Mouse (Mus musculus): ENCODE data around the gene Il1a. TPM values are rescaled to one million over a fixed set of nuclear protein-coding genes. Genes with fewer than 3 reads are reported as not detected.

Il1a gene
- polyA plus RNA-seq, 1 experiment from 2014 or later: 35.6 TPM

DNA sequence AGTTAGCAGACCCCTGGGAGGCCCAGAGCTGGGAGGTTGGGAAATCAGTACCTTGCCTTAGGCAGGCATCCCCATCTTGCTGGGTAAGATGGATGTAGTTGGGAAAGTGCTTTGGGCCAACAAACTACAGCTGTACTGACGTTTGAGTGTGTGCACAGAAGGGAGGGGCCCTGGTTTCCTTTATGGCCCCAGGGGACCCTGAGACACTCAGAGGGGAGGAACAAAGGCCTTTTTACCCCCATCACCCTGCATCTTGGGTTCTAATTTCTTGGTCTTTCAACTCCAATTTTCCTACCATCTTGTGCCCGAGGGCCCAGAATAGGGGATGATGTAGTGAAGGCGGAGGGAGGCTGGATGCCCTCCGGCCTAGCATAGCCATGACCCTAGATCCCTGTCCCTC is 53.8 kb downstream of the Il1a start:
- Histone ChIP-seq H3K36me3 (ENCODE audit: inconsistent target) (no peaks in the 10 kb centered on the region), H3K27ac (no peak overlapping the region), H3K4me3 (ENCODE audit: inconsistent target) (no peak overlapping the region), H3K79me2 (ENCODE audit: inconsistent target) (no peaks in the 10 kb centered on the region)
- WGBS (ENCODE audit: missing documents): 94% methylated on average over 4 of the region's 4 CpGs

DNA sequence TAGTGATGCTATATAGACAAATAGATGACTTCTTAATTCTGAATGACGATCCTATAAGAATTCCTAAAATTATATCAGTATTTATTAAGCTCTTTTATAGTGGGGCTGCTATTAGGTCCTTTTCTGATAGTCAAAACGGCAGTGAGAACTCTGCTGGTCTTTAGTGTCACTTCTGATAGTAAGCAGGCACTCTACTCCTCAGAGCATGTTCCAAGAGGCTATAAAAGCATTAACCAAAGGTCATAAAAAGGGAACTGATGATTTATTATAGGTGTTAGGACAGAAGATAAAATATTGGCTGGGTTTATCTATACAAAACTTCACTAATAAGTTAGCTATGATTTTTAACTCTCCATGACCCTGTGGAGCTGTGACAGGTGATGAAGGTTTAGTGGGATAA is 55.7 kb downstream of the Il1a start:
- Histone ChIP-seq H3K79me2 (ENCODE audit: inconsistent target) (no peaks in the 10 kb centered on the region), H3K27ac (no peak overlapping the region), H3K4me3 (ENCODE audit: inconsistent target) (no peak overlapping the region), H3K36me3 (ENCODE audit: inconsistent target) (no peaks in the 10 kb centered on the region)
- WGBS (ENCODE audit: missing documents): 80% methylated on average over 2 of the region's 2 CpGs

DNA sequence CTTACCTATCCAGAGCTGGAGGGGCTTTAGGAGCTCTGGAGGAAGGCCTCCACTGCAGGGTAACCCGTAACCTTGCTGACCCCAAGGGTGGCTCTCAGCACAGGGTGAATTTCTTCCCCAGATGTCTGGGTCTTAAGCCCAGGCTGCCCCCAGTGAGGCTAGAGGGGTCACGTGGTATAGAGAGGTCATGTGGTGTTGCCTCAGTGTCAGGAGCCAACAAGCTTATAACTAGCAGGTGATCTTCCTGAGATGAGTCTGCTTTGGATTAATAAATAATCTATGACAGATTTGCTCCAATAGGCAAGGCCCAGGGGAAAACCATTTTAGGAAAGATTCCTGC is 56.2 kb downstream of the Il1a start:
- H3K27ac ChIP-seq: no peak overlapping the region
- 82% methylated on average over 2 of the region's 2 CpGs for WGBS (ENCODE audit: missing documents)
- no peaks in the 10 kb centered on the region for H3K36me3 ChIP-seq (ENCODE audit: inconsistent target)
- no peaks in the 10 kb centered on the region for H3K79me2 ChIP-seq (ENCODE audit: inconsistent target)
- no peak overlapping the region for H3K4me3 ChIP-seq (ENCODE audit: inconsistent target)

DNA sequence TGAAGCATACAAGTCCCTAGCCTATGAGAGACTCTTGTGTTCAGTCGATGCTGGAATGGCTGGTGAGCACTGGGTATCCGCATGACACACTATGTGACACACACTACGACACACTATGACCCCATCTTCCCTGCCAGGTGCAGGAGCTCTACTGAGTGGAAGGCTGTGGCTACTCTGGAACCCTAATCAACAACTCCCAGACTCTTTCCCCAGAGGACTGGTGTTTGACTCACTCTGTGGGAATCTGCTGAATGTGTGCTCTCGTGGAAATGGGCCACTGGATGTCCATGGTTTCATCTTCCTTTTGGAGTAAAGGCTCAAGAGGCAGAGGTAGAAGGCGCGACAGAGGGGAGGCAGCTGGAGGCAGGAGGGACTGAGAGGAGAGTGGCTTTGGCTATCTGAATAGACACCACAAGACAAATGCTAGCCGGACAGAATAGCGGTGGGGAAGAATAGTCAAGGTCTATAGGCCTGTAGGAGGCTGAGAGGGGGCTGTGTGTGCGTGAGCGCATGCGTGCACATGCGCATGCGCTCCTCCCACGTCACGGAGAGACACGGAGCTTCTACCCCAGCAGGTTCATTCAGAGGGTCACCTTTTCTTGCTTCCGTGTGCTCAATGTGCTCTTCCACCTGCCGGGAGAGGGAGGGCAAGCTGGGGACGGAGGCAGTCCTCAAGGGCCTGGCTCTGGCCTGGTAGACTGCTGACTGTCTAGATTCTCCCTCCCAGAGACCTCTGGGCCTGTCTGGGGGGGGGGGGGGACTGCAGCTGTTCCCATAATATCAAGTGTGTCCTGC is 56.7 kb downstream of the Il1a start:
- Histone ChIP-seq H3K27ac (no peak overlapping the region), H3K36me3 (ENCODE audit: inconsistent target) (no peaks in the 10 kb centered on the region), H3K79me2 (ENCODE audit: inconsistent target) (no peaks in the 10 kb centered on the region), H3K4me3 (ENCODE audit: inconsistent target) (no peak overlapping the region)
- WGBS (ENCODE audit: missing documents): 92% methylated on average over 18 of the region's 19 CpGs

Other genes starting within 250 kb of the Il1a start
- 5.8 to 8.9 TPM (median 8.5 TPM) in 3 replicates for gene Ttl, start 244.0 kb downstream of the Il1a start, polyA plus RNA-seq (2018)
- gene Polr1b, start 209.0 kb downstream of the Il1a start, polyA plus RNA-seq (2018): 3.6 to 13.0 TPM (median 4.8 TPM) in 3 replicates
- gene Chchd5, start 180.3 kb downstream of the Il1a start, polyA plus RNA-seq (2018): 11.9 to 13.8 TPM (median 13.2 TPM) in 3 replicates
- 36.9 to 54.7 TPM (median 39.8 TPM) in 3 replicates for gene Slc20a1, start 111.2 kb downstream of the Il1a start, polyA plus RNA-seq (2018)
- 0.71 to 6.7 TPM (median 5.8 TPM) in 3 replicates for gene Ckap2l, start 12.8 kb downstream of the Il1a start, polyA plus RNA-seq (2018)
- 7.3 to 16.2 TPM (median 8.7 TPM) in 3 replicates for gene Il1b, start 61.2 kb upstream of the Il1a start, polyA plus RNA-seq (2018)
- gene F830045P16Rik, start 226.6 kb upstream of the Il1a start, polyA plus RNA-seq (2018): 0.26 to 1.1 TPM (median 0.55 TPM) in 3 replicates